Mouse (Mus musculus) stomach, embryonic 15.5 days (tissue): ENCODE measurements at regions not wholly inside any gene's neighbourhood (a gene's known extent, or its start where the extent isn't known, plus 50 kb on each side); places are given as distances from the start of the nearest gene placed in this dataset.
"Not testable (repeated sequence)": the region's sequence is repeated elsewhere in the genome, so short reads cannot be mapped to it uniquely, and the experiment has no call there.

Experiments
- ATAC-seq: fragments of 200-750 bp; cut with Nextera tagmentation; 2 replicates; pipeline ENCODE4 v1.8.0; 2017; ENCODE audit warnings: low read depth, moderate number of reproducible peaks, moderate TSS enrichment; ENCODE audit not compliant: insufficient read depth, low FRiP score
- H3K27ac ChIP-seq: fragments of 300-500 bp; sonication (generic); 2 replicates; pipeline ENCODE4 v1.5.1; 2015; ENCODE audit warnings: mild to moderate bottlenecking, inconsistent platforms
- H3K27me3 ChIP-seq: fragments of 300-500 bp; sonication (generic); replicated peaks from 2 replicates; pipeline ENCODE4 v1.6.1; 2015; ENCODE audit warnings: inconsistent platforms
- H3K36me3 ChIP-seq: fragments of 300-500 bp; sonication (generic); 2 replicates; pipeline ENCODE4 v1.6.1; 2015; ENCODE audit warnings: inconsistent platforms
- H3K4me1 ChIP-seq: fragments of 300-500 bp; sonication (generic); 2 replicates; pipeline ENCODE4 v1.6.1; 2015; ENCODE audit warnings: inconsistent platforms
- H3K4me2 ChIP-seq: fragments of 300-500 bp; sonication (generic); 2 replicates; pipeline ENCODE4 v1.6.1; 2015; ENCODE audit warnings: mild to moderate bottlenecking, inconsistent platforms
- H3K4me3 ChIP-seq: fragments of 300-500 bp; sonication (generic); replicated peaks from 2 replicates; pipeline ENCODE4 v1.5.1; 2015; ENCODE audit warnings: inconsistent platforms
- H3K9ac ChIP-seq: fragments of 300-500 bp; sonication (generic); 2 replicates; pipeline ENCODE4 v1.6.1; 2015; ENCODE audit warnings: inconsistent platforms
- H3K9me3 ChIP-seq: fragments of 300-500 bp; sonication (generic); 2 replicates; pipeline ENCODE4 v1.6.1; 2016; ENCODE audit warnings: inconsistent platforms
- WGBS: fragments of 180-500 bp; shearing (Covaris S2); methylation state at CpG from one replicate; pipeline ENCODE4 v1.1.7; 2015; 5-methylcytosine and 5-hydroxymethylcytosine counted together

DNA sequence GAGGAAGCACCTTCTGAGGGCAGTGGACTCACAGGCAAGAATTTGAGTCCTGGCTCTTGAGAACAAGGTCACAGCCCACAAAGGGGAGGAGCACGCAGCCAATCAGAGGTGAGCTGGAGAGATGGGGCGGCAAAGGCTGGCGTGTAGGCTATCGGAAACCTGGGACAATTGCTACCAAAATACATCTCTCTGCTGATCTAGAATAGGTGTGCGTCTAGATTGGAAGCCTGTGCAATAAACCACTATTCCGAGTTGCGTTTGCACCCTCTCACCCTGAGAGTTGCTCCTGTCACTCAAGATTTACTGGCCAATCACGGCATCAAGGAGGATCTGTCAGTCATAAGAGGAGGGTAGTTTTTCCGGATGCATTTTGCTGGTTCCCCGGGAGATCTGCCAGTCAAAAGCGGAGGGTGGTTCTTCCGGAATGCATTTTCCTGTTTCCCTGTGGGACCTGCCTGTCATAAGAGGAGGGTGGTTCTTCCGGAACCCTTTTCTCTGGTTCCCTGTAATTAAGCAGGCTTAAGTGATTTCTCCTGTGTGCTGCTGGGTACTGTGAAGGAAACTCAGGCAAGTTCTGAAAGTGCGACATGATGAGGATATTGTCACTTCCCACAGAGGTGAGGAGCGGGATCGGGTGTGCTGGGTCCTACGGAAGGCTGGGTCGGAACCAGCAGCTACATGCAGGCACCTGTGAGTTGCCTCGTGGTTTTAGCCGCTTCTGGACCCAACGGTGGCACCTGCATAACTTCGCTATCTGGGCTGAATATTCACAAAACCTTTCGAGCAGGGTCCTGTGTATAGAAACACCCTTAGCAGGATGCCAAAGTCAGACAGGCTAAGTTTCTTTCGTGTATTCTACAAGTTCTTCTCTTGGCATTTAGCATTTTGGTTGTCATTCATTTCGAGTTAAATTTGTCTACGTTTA, 112.6 kb upstream of the Zfp960 start:
- H3K36me3 ChIP-seq, H3K9me3 ChIP-seq, H3K9ac ChIP-seq, H3K4me1 ChIP-seq, H3K27me3 ChIP-seq: not testable (repeated sequence)
- WGBS, result 2% methylated on average over 25 of the region's 26 CpGs
- H3K4me3 ChIP-seq, result peak overlapping the region; percentile 61
- ATAC-seq, result peak; percentile 100
- 0 out of 2 replicates have a peak overlapping the region, but pooled peaks have one; percentile 59 for H3K27ac ChIP-seq
- peak overlapping the region; percentile 27; the same call in 1 of the 2 replicates for H3K4me2 ChIP-seq

DNA sequence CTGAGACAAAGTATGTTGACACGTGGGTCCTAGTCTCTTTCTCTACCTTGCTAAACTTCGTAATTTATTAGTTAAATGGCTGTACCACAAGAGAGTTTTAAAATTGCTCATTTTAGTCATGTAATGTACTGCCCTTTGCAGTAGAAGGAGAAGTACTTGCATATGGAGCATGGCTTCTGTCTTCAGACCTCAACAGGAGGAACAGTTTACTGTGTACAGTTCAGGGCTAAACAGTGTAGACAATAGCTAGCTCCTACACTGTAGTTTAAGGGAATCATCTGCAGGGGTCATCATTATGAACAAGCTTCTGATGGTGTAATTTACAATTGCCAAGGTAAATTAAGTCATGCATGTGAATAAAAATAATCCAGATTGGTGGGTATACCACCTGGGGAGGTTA, 111.8 kb upstream of the Zfp960 start:
- not testable (repeated sequence) for H3K4me1 ChIP-seq, H3K9me3 ChIP-seq, H3K4me3 ChIP-seq, H3K9ac ChIP-seq, H3K27ac ChIP-seq, H3K36me3 ChIP-seq, H3K27me3 ChIP-seq, ATAC-seq
- 31% methylated on average over 2 of the region's 2 CpGs for WGBS
- H3K4me2 ChIP-seq, result peak overlapping the region; percentile 36

DNA sequence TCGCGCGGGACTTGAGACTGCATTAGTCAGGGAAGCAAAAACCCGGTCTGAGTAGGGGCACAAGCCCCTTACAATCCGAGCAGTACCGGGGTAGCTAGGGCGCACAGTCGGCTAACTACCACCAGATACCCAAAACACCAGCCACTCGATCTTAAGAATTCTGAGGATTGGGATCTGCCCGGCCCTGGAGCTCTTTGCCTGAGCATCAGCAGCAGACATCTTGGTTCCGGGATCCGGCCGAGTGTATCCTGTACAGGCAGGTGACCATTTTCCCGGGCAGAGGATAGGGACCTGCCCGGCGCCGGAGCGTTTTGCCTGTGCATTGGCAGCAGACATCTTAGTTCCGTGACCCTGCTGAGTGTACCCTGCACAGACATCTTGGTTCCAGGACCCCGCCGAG, 66.7 kb upstream of the Zfp960 start:
- not testable (repeated sequence) for H3K27ac ChIP-seq, H3K4me2 ChIP-seq, ATAC-seq, H3K9me3 ChIP-seq, H3K27me3 ChIP-seq, H3K9ac ChIP-seq, H3K4me1 ChIP-seq, H3K36me3 ChIP-seq, H3K4me3 ChIP-seq
- 83% methylated on average over 21 of the region's 21 CpGs for WGBS

DNA sequence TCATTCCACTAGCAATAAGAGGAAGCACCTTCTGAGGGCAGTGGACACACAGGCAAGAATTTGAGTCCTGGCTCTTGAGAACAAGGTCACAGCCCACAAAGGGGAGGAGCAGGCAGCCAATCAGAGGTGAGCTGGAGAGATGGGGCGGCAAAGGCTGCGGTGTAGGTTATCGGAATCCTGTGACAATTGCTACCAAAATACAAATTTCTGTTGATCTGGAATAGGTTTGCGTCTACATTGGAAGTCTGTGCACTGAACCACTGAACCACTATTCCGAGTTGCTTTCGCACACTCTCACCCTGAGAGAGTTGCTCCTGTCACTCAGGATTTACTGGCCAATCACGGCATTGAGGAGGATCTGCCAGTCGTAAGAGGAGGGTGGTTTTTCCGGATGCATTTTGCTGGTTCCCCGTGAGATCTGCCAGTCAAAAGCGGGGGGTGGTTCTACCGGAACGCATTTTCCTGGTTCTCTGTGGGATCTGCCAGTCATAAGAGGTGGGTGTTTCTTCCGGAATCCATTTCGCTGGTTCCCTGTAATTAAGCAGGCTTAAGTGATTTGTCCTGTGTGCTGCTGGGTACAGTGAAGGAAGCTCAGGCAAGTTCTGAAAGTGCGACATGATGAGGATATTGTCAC, 59.2 kb upstream of the Zfp960 start:
- H3K36me3 ChIP-seq, H3K9me3 ChIP-seq, H3K27me3 ChIP-seq, H3K4me1 ChIP-seq: not testable (repeated sequence)
- Histone ChIP-seq H3K4me2 (peak overlapping the region; percentile 52), H3K9ac (0 out of 2 replicates have a peak overlapping the region, but pooled peaks have one; percentile 16), H3K4me3 (peak overlapping the region; percentile 52), H3K27ac (peak overlapping the region; percentile 48; the same call in 1 of the 2 replicates)
- peak; percentile 100 for ATAC-seq
- WGBS, result 0% methylated on average over 16 of the region's 16 CpGs

DNA sequence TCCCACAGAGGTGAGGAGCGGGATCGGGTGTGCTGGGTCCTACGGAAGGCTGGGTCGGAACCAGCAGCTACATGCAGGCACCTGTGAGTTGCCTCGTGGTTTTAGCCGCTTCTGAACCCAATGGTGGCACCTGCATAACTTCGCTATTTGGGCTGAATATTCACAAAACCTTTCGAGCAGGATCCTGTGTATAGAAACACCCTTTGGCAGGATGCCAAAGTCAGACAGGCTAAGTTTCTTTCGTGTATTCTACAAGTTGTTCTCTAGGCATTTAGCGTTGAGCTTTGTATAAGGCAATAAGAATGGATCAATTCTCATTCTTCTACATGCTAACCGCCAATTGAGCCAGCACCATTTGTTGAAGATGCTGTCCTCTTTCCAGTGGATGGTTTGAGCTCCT, 58.6 kb upstream of the Zfp960 start:
- 8% methylated on average over 11 of the region's 11 CpGs for WGBS
- not testable (repeated sequence) for ATAC-seq, H3K9me3 ChIP-seq, H3K36me3 ChIP-seq, H3K27me3 ChIP-seq, H3K4me1 ChIP-seq
- Histone ChIP-seq H3K27ac (peak overlapping the region; percentile 48; the same call in 1 of the 2 replicates), H3K4me2 (peak overlapping the region; percentile 52), H3K9ac (peak overlapping the region; percentile 16; the same call in 1 of the 2 replicates), H3K4me3 (peak overlapping the region; percentile 52)
